Mouse (Mus musculus) spleen, adult 2 months (tissue): ENCODE data around the gene Celsr1. TPM values are rescaled to one million over a fixed set of nuclear protein-coding genes. Genes with fewer than 3 reads are reported as not detected.
A peak's percentile ranks its signal among the peaks of the same experiment; 100 is the strongest.

ENCODE experiments used
- DNase-seq, 2 experiments: peaks; one replicate each; pipeline versions ENCODE4 v3.0.0 to v3.0.0-alpha.2; 2012 to 2021; ENCODE audit warnings: low spot score in 2 of 2, low read depth in 1 of 2
- H3K27ac ChIP-seq: fragments of 200-500 bp; 2 replicates; pipeline ENCODE4 v1.5.1; 2012; ENCODE audit warnings: low read length, inconsistent platforms; ENCODE audit not compliant: insufficient read depth
- H3K27me3 ChIP-seq: fragments of 200-500 bp; 2 replicates; pipeline ENCODE4 v1.6.1; 2012; ENCODE audit warnings: mild to moderate bottlenecking, moderate library complexity, low read length, inconsistent platforms; ENCODE audit not compliant: control insufficient read depth, insufficient read depth
- H3K36me3 ChIP-seq: fragments of 200-500 bp; 2 replicates; pipeline ENCODE4 v1.6.1; 2012; ENCODE audit warnings: mild to moderate bottlenecking, low read length, inconsistent platforms; ENCODE audit not compliant: control insufficient read depth, insufficient read depth
- H3K4me1 ChIP-seq: fragments of 200-500 bp; 2 replicates; pipeline ENCODE4 v1.6.1; 2011; ENCODE audit warnings: inconsistent platforms; ENCODE audit not compliant: control insufficient read depth, insufficient read depth, insufficient read length
- H3K4me3 ChIP-seq: fragments of 200-500 bp; 2 replicates; pipeline ENCODE4 v1.5.1; 2011; ENCODE audit warnings: mild to moderate bottlenecking, inconsistent platforms; ENCODE audit not compliant: insufficient read depth, insufficient read length; ENCODE audit errors: extremely low read depth
- CTCF ChIP-seq: fragments of 200-500 bp; IDR thresholded peaks from 2 replicates; pipeline ENCODE4 v1.5.1; 2011; ENCODE audit warnings: mild to moderate bottlenecking, inconsistent platforms; ENCODE audit not compliant: insufficient read depth, insufficient read length, insufficient replicate concordance; ENCODE audit errors: extremely low read depth
- POLR2A ChIP-seq: fragments of 200-500 bp; IDR thresholded peaks from 2 replicates; pipeline ENCODE4 v1.6.1; 2011; ENCODE audit warnings: low read depth, low read length, inconsistent platforms
- WGBS: fragments of 180-500 bp; shearing (Covaris S2); methylation state at CpG from one replicate; pipeline ENCODE4 v1.1.7; 2018; 5-methylcytosine and 5-hydroxymethylcytosine counted together
- polyA plus RNA-seq: library from polyadenylated mRNA; depleted of rRNA; stranded (reverse); fragments of >200 nt; gene quantifications from 2 replicates; pipeline ENCODE4 v1.2.3, GENCODE M21; 2012

Celsr1 gene
- polyA plus RNA-seq, 1 experiment, result 7.4 TPM

DNA sequence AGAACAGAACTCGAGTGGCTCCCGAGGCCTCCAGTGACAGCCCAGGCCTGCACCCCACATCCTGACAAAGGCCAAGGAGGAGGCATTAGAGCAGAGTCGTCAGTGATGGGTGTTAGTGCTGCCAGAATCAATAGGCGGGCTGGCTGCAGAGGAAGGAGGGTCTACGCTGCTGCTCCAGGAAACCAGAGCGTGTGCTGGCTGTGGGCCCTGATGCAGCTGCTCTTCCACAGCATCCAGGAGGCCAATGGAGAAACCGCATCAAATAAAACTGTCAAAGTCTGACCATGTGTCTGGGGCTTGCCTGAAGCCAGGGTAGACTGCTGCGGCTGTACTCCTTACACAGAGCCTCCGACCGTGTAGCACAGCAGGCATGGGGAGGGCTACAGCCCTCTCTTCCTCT lies 136.5 kb downstream of the Celsr1 start:
- H3K27ac ChIP-seq, result no peak overlapping the region
- no peaks in the 10 kb centered on the region for H3K27me3 ChIP-seq
- TF ChIP-seq CTCF (no peak), POLR2A (no peak)
- 88% methylated on average over 10 of the region's 10 CpGs for WGBS
- no peak for DNase-seq
- H3K4me1 ChIP-seq, result no peaks in the 10 kb centered on the region
- no peak overlapping the region for H3K4me3 ChIP-seq
- peaks cover 15% of the 10 kb centered on the region for H3K36me3 ChIP-seq

DNA sequence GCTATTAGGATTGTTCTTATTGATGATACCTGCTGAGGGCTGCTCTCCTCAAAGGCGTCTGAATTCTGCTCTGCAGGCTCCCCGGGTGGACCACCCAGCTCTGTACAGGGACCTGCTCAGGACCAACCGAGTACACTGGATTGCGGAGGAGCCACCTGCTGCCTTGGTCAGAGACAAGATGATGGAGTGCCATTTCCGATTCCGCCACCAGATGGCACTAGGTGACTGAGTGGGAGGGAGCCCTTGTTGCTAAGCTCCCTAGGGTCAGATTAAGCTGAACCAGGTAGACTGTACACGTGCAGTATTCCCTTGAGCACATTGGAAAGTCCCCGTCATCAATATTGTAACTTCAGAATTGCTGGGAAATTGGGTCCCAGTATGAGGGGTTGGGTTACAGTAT lies 137.3 kb downstream of the Celsr1 start:
- H3K27ac ChIP-seq, result no peak overlapping the region
- H3K27me3 ChIP-seq, result no peaks in the 10 kb centered on the region
- peak; percentile 48 to 78 for DNase-seq
- WGBS, result 26% methylated on average over 8 of the region's 8 CpGs
- peaks cover 15% of the 10 kb centered on the region for H3K36me3 ChIP-seq
- TF ChIP-seq CTCF (peak; percentile 88; the same call in 1 of the 2 replicates), POLR2A (no peak)
- H3K4me1 ChIP-seq, result no peaks in the 10 kb centered on the region
- no peak overlapping the region for H3K4me3 ChIP-seq

DNA sequence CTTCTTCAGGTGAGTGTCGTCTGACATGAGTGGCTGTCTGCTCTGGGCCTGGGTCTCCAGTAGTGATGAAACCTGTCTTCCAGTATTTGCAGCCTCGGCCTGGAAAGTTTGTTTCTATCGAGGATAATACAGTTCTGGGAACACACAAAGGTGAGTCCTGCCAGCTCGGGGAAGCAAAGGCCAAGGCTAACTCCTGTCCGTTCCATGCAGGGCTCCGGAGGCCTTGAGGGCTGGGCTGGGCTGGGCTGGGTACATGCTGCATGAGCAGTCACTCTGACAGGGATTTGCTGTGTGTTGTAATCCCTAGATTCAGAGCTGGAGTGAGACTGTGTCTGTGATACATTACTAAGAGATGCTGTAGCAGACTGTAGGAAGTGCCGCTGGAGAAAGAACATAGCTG lies 139.7 kb downstream of the Celsr1 start:
- peaks cover 25% of the 10 kb centered on the region for H3K36me3 ChIP-seq
- H3K27me3 ChIP-seq, result no peaks in the 10 kb centered on the region
- no peak overlapping the region for H3K4me3 ChIP-seq
- TF ChIP-seq POLR2A (no peak), CTCF (no peak)
- H3K4me1 ChIP-seq, result no peaks in the 10 kb centered on the region
- 91% methylated on average over 7 of the region's 7 CpGs for WGBS
- no peak for DNase-seq
- no peak overlapping the region for H3K27ac ChIP-seq

DNA sequence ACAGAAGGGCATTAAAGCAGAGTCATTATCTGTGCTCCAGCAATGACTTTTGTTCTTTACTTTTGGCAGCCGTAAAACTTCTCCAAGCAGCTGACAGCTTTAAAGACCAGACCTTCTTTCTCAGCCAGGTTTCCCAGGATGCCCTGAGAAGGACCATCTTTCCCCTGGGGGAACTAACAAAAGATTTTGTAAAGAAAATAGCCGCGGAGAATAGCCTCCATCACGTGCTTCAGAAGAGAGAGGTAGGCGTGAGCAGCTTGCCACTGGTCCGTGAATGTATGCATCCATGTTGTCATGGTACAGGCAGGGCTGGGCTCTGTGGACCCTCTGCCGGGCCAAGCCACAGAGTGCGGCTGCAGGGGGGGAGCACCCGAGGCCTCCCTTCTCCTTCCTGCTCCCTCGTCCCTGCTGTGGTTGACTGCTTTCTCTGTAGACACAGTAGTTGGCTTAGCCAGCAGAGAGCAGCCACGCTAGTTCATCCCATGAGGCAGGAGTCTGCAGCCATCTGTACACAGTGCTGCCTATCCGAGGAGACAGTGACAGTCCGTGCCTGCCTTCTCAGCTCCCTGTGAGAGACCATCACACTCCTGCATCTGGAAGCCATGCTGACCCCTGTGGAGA lies 141.0 kb downstream of the Celsr1 start:
- TF ChIP-seq POLR2A (no peak), CTCF (no peak)
- Histone ChIP-seq H3K36me3 (peaks cover 26% of the 10 kb centered on the region), H3K4me1 (no peaks in the 10 kb centered on the region), H3K4me3 (no peak overlapping the region), H3K27me3 (no peaks in the 10 kb centered on the region), H3K27ac (no peak overlapping the region)
- 87% methylated on average over 13 of the region's 13 CpGs for WGBS
- DNase-seq, result no peak

DNA sequence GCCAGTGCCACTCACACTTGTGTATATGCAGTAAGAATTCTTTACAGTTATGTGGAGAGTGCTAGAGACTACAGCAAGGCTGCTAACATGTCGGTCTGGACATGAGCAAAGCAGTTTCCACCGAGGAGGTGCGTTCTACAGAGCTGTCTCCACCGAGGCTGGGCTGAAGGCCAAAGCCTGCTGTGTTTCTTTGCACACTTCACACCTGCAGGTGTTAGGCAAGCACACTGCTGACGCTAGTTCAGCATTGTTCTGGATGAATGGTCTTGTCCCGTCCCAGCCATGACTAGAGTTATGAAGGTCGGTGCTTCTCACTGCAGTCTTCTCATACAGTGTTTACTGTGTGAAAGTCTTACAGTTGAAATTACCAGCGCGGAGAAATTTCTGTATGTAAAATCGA lies 141.6 kb downstream of the Celsr1 start:
- Histone ChIP-seq H3K4me3 (no peak overlapping the region), H3K4me1 (no peaks in the 10 kb centered on the region), H3K27me3 (no peaks in the 10 kb centered on the region), H3K36me3 (peaks cover 22% of the 10 kb centered on the region), H3K27ac (no peak overlapping the region)
- no peak for TF ChIP-seq POLR2A
- no peak for TF ChIP-seq CTCF
- no peak for DNase-seq
- 89% methylated on average over 10 of the region's 10 CpGs for WGBS

DNA sequence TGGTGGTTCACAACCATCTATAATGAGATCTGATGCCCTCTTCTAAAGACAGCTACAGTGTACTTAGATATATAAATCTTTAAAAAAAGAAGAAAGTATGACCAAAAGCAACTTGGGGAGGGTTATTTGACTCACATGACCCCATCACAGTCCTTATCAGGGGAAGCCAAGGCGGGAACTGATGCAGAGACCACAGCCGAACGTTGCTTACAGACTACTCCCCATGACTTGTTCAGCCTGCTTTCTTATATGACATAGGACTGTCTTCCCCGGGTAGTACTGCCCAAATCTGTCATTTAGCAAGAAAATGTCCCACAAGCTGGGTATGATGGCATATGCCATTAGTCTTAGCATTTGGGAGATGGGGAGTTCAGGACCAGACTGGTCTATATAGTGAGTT lies 144.3 kb downstream of the Celsr1 start:
- TF ChIP-seq CTCF, result no peak
- TF ChIP-seq POLR2A, result no peak
- DNase-seq, result no peak
- Histone ChIP-seq H3K36me3 (peaks cover 25% of the 10 kb centered on the region), H3K27me3 (no peaks in the 10 kb centered on the region), H3K4me1 (no peaks in the 10 kb centered on the region), H3K27ac (no peak overlapping the region), H3K4me3 (no peak overlapping the region)
- WGBS, result 89% methylated on average over 4 of the region's 4 CpGs

DNA sequence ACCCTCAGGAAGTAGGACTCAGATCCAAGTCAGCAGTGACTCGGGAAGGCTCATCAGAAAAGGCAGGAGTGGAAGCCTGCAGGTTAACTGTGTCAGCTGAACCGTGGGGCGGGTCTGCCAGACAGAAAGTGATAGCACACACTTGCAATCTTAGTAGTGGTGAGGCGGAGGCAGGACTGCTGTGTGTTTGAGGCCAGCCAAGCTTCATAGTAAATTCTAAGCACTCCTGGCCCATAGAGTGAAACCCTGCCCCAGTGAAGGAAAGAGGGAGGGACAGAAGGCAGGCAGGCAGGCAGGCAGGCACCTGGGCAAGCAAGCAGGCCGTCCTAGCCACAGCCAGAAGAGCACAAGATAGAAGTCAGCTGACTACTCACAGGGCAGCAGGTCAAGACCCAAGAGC lies 148.0 kb downstream of the Celsr1 start:
- no peaks in the 10 kb centered on the region for H3K4me1 ChIP-seq
- H3K36me3 ChIP-seq, result peaks cover 26% of the 10 kb centered on the region
- no peaks in the 10 kb centered on the region for H3K27me3 ChIP-seq
- no peak for DNase-seq
- TF ChIP-seq CTCF, result no peak
- TF ChIP-seq POLR2A, result no peak
- H3K27ac ChIP-seq, result no peak overlapping the region
- no peak overlapping the region for H3K4me3 ChIP-seq
- WGBS, result 88% methylated on average over 5 of the region's 5 CpGs
